ENCODE assay signal across 22 mouse cellular contexts in the genomic region with DNA sequence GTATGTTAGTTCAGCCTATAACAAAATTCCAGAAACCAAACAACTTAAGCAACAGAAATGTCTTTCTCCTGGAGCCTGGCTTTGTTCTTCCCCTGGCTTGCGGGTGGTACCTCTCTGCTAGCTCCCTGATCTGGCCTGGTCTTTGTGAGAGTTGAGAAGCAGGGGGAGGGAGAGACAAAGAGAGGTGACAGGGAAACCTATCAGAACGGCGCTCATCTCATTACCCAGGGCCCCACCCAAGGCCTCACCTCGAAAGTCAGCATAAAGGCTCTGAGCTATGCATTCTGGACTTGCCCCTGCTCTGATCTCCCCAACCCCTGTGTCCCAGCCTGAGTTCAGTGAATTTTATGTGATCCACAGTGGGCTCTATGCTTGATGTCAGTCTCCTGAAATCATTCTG. TPM values are rescaled to one million over a fixed set of nuclear protein-coding genes. Genes with fewer than 3 reads are reported as not detected.
A peak's percentile ranks its signal among the peaks of the same experiment; 100 is the strongest.
DNase-seq lines count a peak whose midpoint lies in the region; ATAC-seq lines count a peak whose summit lies in the region.
"Had no signal": no experiment of that assay in that cellular context is flagged by ENCODE, and none has a peak within 500 bp of the region (broad histone marks: within the 10 kb centered on the region; RNA-seq: fewer than 3 reads in every experiment).

No protein-coding gene starts in this region.

- H3K9ac ChIP-seq in hindbrain, embryonic 14.5 days = no peak overlapping the region
- H3K9ac ChIP-seq in midbrain, embryonic 11.5 days (ENCODE audit: low read length) = no peak overlapping the region
- no peak overlapping the region for H3K9ac ChIP-seq in midbrain, embryonic 13.5 days (replicated peaks)
- H3K9ac ChIP-seq: embryonic facial prominence, embryonic 13.5 days; embryonic facial prominence, embryonic 15.5 days; forebrain, embryonic 13.5 days; forebrain, embryonic 15.5 days had no signal

- peaks cover 3% of the 10 kb centered on the region; the same call in 1 of the 2 replicates for H3K27me3 ChIP-seq in hindbrain, embryonic 10.5 days (ENCODE audit: insufficient read depth, poor library complexity, severe bottlenecking)
- H3K27me3 ChIP-seq in hindbrain, embryonic 14.5 days (ENCODE audit: control insufficient read depth, insufficient read depth, low read length) = no peaks in the 10 kb centered on the region
- no peaks in the 10 kb centered on the region for H3K27me3 ChIP-seq in midbrain, embryonic 11.5 days (ENCODE audit: control insufficient read depth, insufficient read depth, low read length)
- no peaks in the 10 kb centered on the region for H3K27me3 ChIP-seq in midbrain, embryonic 13.5 days
- H3K27me3 ChIP-seq: embryonic facial prominence, embryonic 13.5 days; embryonic facial prominence, embryonic 15.5 days; forebrain, embryonic 15.5 days had no signal

- no peaks in the 10 kb centered on the region for H3K36me3 ChIP-seq in hindbrain, embryonic 10.5 days
- H3K36me3 ChIP-seq in hindbrain, embryonic 14.5 days (replicated peaks; ENCODE audit: control insufficient read depth, insufficient read depth) = no peaks in the 10 kb centered on the region
- no peaks in the 10 kb centered on the region for H3K36me3 ChIP-seq in midbrain, embryonic 11.5 days (ENCODE audit: control insufficient read depth, insufficient read depth, low read length)
- no peaks in the 10 kb centered on the region for H3K36me3 ChIP-seq in midbrain, embryonic 13.5 days
- H3K36me3 ChIP-seq: embryonic facial prominence, embryonic 13.5 days; embryonic facial prominence, embryonic 15.5 days; forebrain, embryonic 15.5 days had no signal

- no peak overlapping the region for H3K4me3 ChIP-seq in hindbrain, embryonic 10.5 days
- no peak overlapping the region for H3K4me3 ChIP-seq in hindbrain, embryonic 14.5 days (replicated peaks; ENCODE audit: low read length)
- H3K4me3 ChIP-seq in midbrain, embryonic 11.5 days (ENCODE audit: low read depth, low read length) = no peak overlapping the region
- no peak overlapping the region for H3K4me3 ChIP-seq in midbrain, embryonic 13.5 days (replicated peaks)
- H3K4me3 ChIP-seq: embryonic facial prominence, embryonic 13.5 days; embryonic facial prominence, embryonic 15.5 days; erythroblast, embryonic 14.5 days; forebrain, embryonic 13.5 days; forebrain, embryonic 15.5 days had no signal

- DNase-seq in hindbrain, embryonic 10.5 days (ENCODE audit: low spot score) = no peak
- no peak for DNase-seq in hindbrain, embryonic 14.5 days (ENCODE audit: low spot score)
- DNase-seq in ES-CJ7 (ENCODE audit: low read depth, low spot score) (peak; percentile 60), ZHBTc4 (ENCODE audit: low read depth, low spot score) (peak; percentile 66)
- no peak for DNase-seq in midbrain, embryonic 11.5 days (ENCODE audit: low spot score, missing footprints)
- no peak for DNase-seq in right cerebral cortex, postnatal 36 days (ENCODE audit: low spot score in 2 of 2)
- DNase-seq: adrenal gland, adult 2 months; adrenal gland, postnatal 10 days; adrenal gland, postnatal 25 days; cerebellum, adult 11 months; cerebellum, adult 18-20 months; cerebellum, adult 8-10 months; cerebellum, adult 9-11 months; cerebellum, postnatal 14 days; cerebellum, postnatal 36 days had no signal

- 41% methylated on average over 4 of the region's 4 CpGs for WGBS in hindbrain, embryonic 10.5 days
- WGBS in hindbrain, embryonic 14.5 days = 55% methylated on average over 4 of the region's 4 CpGs
- WGBS in midbrain, embryonic 11.5 days = 41% methylated on average over 4 of the region's 4 CpGs
- WGBS in midbrain, embryonic 13.5 days = 36% methylated on average over 4 of the region's 4 CpGs

- no peaks in the 10 kb centered on the region for H3K9me3 ChIP-seq in hindbrain, embryonic 10.5 days
- no peaks in the 10 kb centered on the region for H3K9me3 ChIP-seq in hindbrain, embryonic 14.5 days (ENCODE audit: control insufficient read depth, low read length)
- no peaks in the 10 kb centered on the region for H3K9me3 ChIP-seq in midbrain, embryonic 11.5 days (ENCODE audit: control insufficient read depth, low read length)
- no peaks in the 10 kb centered on the region for H3K9me3 ChIP-seq in midbrain, embryonic 13.5 days
- H3K9me3 ChIP-seq: embryonic facial prominence, embryonic 13.5 days; embryonic facial prominence, embryonic 15.5 days; forebrain, embryonic 13.5 days; forebrain, embryonic 15.5 days had no signal

- ATAC-seq in hindbrain, embryonic 14.5 days (ENCODE audit: low FRiP score) = no peak
- no peak for ATAC-seq in midbrain, embryonic 11.5 days (ENCODE audit: low FRiP score)
- no peak for ATAC-seq in midbrain, embryonic 13.5 days
- ATAC-seq: forebrain, embryonic 13.5 days; forebrain, embryonic 15.5 days had no signal

- H3K4me1 ChIP-seq in hindbrain, embryonic 10.5 days (replicated peaks) = peaks cover 20% of the 10 kb centered on the region
- no peaks in the 10 kb centered on the region for H3K4me1 ChIP-seq in hindbrain, embryonic 14.5 days (replicated peaks; ENCODE audit: control insufficient read depth, insufficient read depth, low read length)
- H3K4me1 ChIP-seq in midbrain, embryonic 11.5 days (ENCODE audit: control insufficient read depth, insufficient read depth, low read length) = peaks cover 2% of the 10 kb centered on the region; the same call in 1 of the 2 replicates
- 0 out of 2 replicates have a peak, but pooled peaks cover 7% of the 10 kb centered on the region for H3K4me1 ChIP-seq in midbrain, embryonic 13.5 days (replicated peaks)
- H3K4me1 ChIP-seq: embryonic facial prominence, embryonic 13.5 days; embryonic facial prominence, embryonic 15.5 days; forebrain, embryonic 15.5 days had no signal

- H3K4me2 ChIP-seq in hindbrain, embryonic 14.5 days (replicated peaks) = no peak overlapping the region
- no peak overlapping the region for H3K4me2 ChIP-seq in midbrain, embryonic 11.5 days
- H3K4me2 ChIP-seq in midbrain, embryonic 13.5 days (replicated peaks) = no peak overlapping the region
- H3K4me2 ChIP-seq: embryonic facial prominence, embryonic 13.5 days; embryonic facial prominence, embryonic 15.5 days; forebrain, embryonic 13.5 days; forebrain, embryonic 15.5 days had no signal

- H3K27ac ChIP-seq in hindbrain, embryonic 10.5 days = peak overlapping the region; percentile 50; the same call in 1 of the 2 replicates
- H3K27ac ChIP-seq in hindbrain, embryonic 14.5 days = no peak overlapping the region
- H3K27ac ChIP-seq in midbrain, embryonic 11.5 days (ENCODE audit: low read depth, low read length) = no peak overlapping the region
- no peak overlapping the region for H3K27ac ChIP-seq in midbrain, embryonic 13.5 days
- H3K27ac ChIP-seq: embryonic facial prominence, embryonic 13.5 days; embryonic facial prominence, embryonic 15.5 days; forebrain, embryonic 13.5 days; forebrain, embryonic 15.5 days had no signal

RNA-seq across cellular contexts. Expression of a gene that starts 20.3 kb away (rescaled TPM):
- 1.8 and 4.8 TPM in 2 replicates for polyA plus RNA-seq in hindbrain, embryonic 10.5 days (2016; fragmentation: Nextera tagmentation; extraction: Ambion mirVana)
- 16.2 and 22.4 TPM in 2 replicates for polyA plus RNA-seq in hindbrain, embryonic 14.5 days (2014; fragmentation: Nextera tagmentation; extraction: Ambion mirVana)
- 1.5 and 2.5 TPM in 2 replicates for polyA plus RNA-seq in midbrain, embryonic 11.5 days (2014; fragmentation: Nextera tagmentation; extraction: Ambion mirVana)
- 4.0 and 4.7 TPM in 2 replicates for polyA plus RNA-seq in midbrain, embryonic 13.5 days (2015; fragmentation: Nextera tagmentation; extraction: Ambion mirVana)
- polyA plus RNA-seq: C2C12; erythroblast, embryonic 14.5 days had no signal

RNA-seq across cellular contexts. Expression of a gene that starts 46.0 kb away (rescaled TPM):
- 0.22 and 0.39 TPM in 2 replicates for polyA plus RNA-seq in hindbrain, embryonic 10.5 days (2016; fragmentation: Nextera tagmentation; extraction: Ambion mirVana)
- polyA plus RNA-seq in hindbrain, embryonic 14.5 days (2014; fragmentation: Nextera tagmentation; extraction: Ambion mirVana) = 0.18 and 0.48 TPM in 2 replicates
- polyA plus RNA-seq in midbrain, embryonic 11.5 days (2014; fragmentation: Nextera tagmentation; extraction: Ambion mirVana) = 0.17 and 0.23 TPM in 2 replicates
- polyA plus RNA-seq in midbrain, embryonic 13.5 days (2015; fragmentation: Nextera tagmentation; extraction: Ambion mirVana) = 0.35 and 0.37 TPM in 2 replicates

Comparison
In these comparisons a context has a peak if more than half of its experiments do, and no peak if none do; other contexts are left out.
1. DNase-seq: peak in ES-CJ7 (single experiment) and ZHBTc4 (single experiment); none in hindbrain, embryonic 10.5 days (single experiment), hindbrain, embryonic 14.5 days (single experiment), midbrain, embryonic 11.5 days (single experiment) and right cerebral cortex, postnatal 36 days (0 of 2).